Mouse (Mus musculus): ENCODE measurements around the gene Gm21834. TPM values are rescaled to one million over a fixed set of nuclear protein-coding genes. Genes with fewer than 3 reads are reported as not detected.

Gm21834 gene
- polyA plus RNA-seq, 1 experiment from 2014 or later = not detected

Other genes with a start within 250 kb of the Gm21834 start
- not detected in 2 replicates for gene Vmn2r120, start 196.7 kb downstream of the Gm21834 start, polyA plus RNA-seq (2015; fragmentation: Nextera tagmentation; extraction: Ambion mirVana)
- gene Cntnap5c, start 27.4 kb upstream of the Gm21834 start, polyA plus RNA-seq (2015; fragmentation: Nextera tagmentation; extraction: Ambion mirVana) = 0.11 TPM in 1 of 2 replicates, not detected in the other